Comparison of ENCODE assay signal across 8 mouse cellular contexts in genomic region chr7:31168412-31168811, GRCm38 (mm10). TPM values are rescaled to one million over a fixed set of nuclear protein-coding genes. Genes with fewer than 3 reads are reported as not detected.
DNase-seq lines count a peak whose midpoint lies in the region; ATAC-seq lines count a peak whose summit lies in the region.

No protein-coding gene starts in this region.

- H3K4me2 ChIP-seq in heart, embryonic 13.5 days: no peak overlapping the region
- no peak overlapping the region for H3K4me2 ChIP-seq in liver, embryonic 11.5 days
- H3K4me2 ChIP-seq in forebrain, embryonic 15.5 days (replicated peaks): no peak overlapping the region

- H3K27me3 ChIP-seq in heart, embryonic 13.5 days (replicated peaks): no peaks in the 10 kb centered on the region
- no peaks in the 10 kb centered on the region for H3K27me3 ChIP-seq in liver, embryonic 11.5 days (replicated peaks; ENCODE audit: control insufficient read depth, insufficient read depth, low read length)
- no peaks in the 10 kb centered on the region for H3K27me3 ChIP-seq in forebrain, embryonic 15.5 days

- H3K4me1 ChIP-seq in heart, embryonic 13.5 days: no peaks in the 10 kb centered on the region
- H3K4me1 ChIP-seq in liver, embryonic 11.5 days (replicated peaks; ENCODE audit: control insufficient read depth, insufficient read depth, low read length): no peaks in the 10 kb centered on the region
- no peaks in the 10 kb centered on the region for H3K4me1 ChIP-seq in forebrain, embryonic 15.5 days

- no peak for ATAC-seq in heart, embryonic 13.5 days (ENCODE audit: extremely low read depth, insufficient number of reproducible peaks, low FRiP score, low TSS enrichment)
- ATAC-seq in liver, embryonic 11.5 days (replicated peaks; ENCODE audit: low FRiP score): peak; percentile 71
- ATAC-seq in forebrain, embryonic 15.5 days (replicated peaks): no peak
- ATAC-seq in frontal cortex, adult (ENCODE audit: low TSS enrichment): no peak

- DNase-seq in adrenal gland, postnatal 10 days: peak; percentile 19
- no peak for DNase-seq in adrenal gland, postnatal 25 days
- DNase-seq in liver, embryonic 11.5 days (ENCODE audit: low spot score): no peak
- peak; percentile 64 to 74 for DNase-seq in natural killer cell, adult 2 months (ENCODE audit: low spot score in 2 of 2)
- DNase-seq in neural tube, embryonic 10.5 days (ENCODE audit: extremely low spot score, low spot score): no peak

- no peaks in the 10 kb centered on the region for H3K36me3 ChIP-seq in heart, embryonic 13.5 days
- no peaks in the 10 kb centered on the region for H3K36me3 ChIP-seq in liver, embryonic 11.5 days (ENCODE audit: control insufficient read depth, insufficient read depth, low read length)
- no peaks in the 10 kb centered on the region for H3K36me3 ChIP-seq in forebrain, embryonic 15.5 days

- no peak overlapping the region for H3K9ac ChIP-seq in heart, embryonic 13.5 days
- no peak overlapping the region for H3K9ac ChIP-seq in liver, embryonic 11.5 days (ENCODE audit: low read depth, low read length)
- no peak overlapping the region for H3K9ac ChIP-seq in forebrain, embryonic 15.5 days (replicated peaks)

- peak overlapping the region; percentile 53 for H3K27ac ChIP-seq in heart, embryonic 13.5 days (replicated peaks)
- no peak overlapping the region for H3K27ac ChIP-seq in liver, embryonic 11.5 days (ENCODE audit: low read depth, low read length)
- no peak overlapping the region for H3K27ac ChIP-seq in forebrain, embryonic 15.5 days (replicated peaks)

- H3K9me3 ChIP-seq in heart, embryonic 13.5 days: 0 out of 2 replicates have a peak, but pooled peaks cover 8% of the 10 kb centered on the region
- H3K9me3 ChIP-seq in liver, embryonic 11.5 days (ENCODE audit: control insufficient read depth, low read length): no peaks in the 10 kb centered on the region
- H3K9me3 ChIP-seq in forebrain, embryonic 15.5 days: no peaks in the 10 kb centered on the region

- no peak overlapping the region for H3K4me3 ChIP-seq in heart, embryonic 13.5 days
- no peak overlapping the region for H3K4me3 ChIP-seq in liver, embryonic 11.5 days (ENCODE audit: low read depth, low read length)
- H3K4me3 ChIP-seq in forebrain, embryonic 15.5 days: no peak overlapping the region

- WGBS in heart, embryonic 13.5 days: 29% methylated on average over 8 of the region's 8 CpGs
- 19% methylated on average over 8 of the region's 8 CpGs for WGBS in liver, embryonic 11.5 days
- WGBS in forebrain, embryonic 15.5 days: 76% methylated on average over 8 of the region's 8 CpGs

RNA-seq across cellular contexts. Expression of gene Gramd1a, which starts 12.7 kb away (rescaled TPM):
- total RNA-seq in adrenal gland, postnatal 10 days (2021): 10 to 100 TPM; 39.4 to 60.0 TPM
- 42.9 and 50.5 TPM in 2 replicates for total RNA-seq in adrenal gland, postnatal 25 days (2021)
- polyA plus RNA-seq in heart, embryonic 13.5 days (2015; fragmentation: Nextera tagmentation; extraction: Ambion mirVana): 50.3 and 51.8 TPM in 2 replicates
- 40.9 and 47.6 TPM in 2 replicates for polyA plus RNA-seq in liver, embryonic 11.5 days (2014; fragmentation: Nextera tagmentation; extraction: Ambion mirVana)
- polyA plus RNA-seq in forebrain, embryonic 15.5 days (2015; fragmentation: Nextera tagmentation; extraction: Ambion mirVana): 246 TPM in 2 replicates

RNA-seq across cellular contexts. Expression of gene Scn1b, which starts 41.6 kb away (rescaled TPM):
- 10 to 100 TPM; 15.7 to 39.2 TPM for total RNA-seq in adrenal gland, postnatal 10 days (2021)
- total RNA-seq in adrenal gland, postnatal 25 days (2021): 10.1 and 11.3 TPM in 2 replicates
- polyA plus RNA-seq in heart, embryonic 13.5 days (2015; fragmentation: Nextera tagmentation; extraction: Ambion mirVana): 2.5 and 3.1 TPM in 2 replicates
- 0.57 and 1.0 TPM in 2 replicates for polyA plus RNA-seq in liver, embryonic 11.5 days (2014; fragmentation: Nextera tagmentation; extraction: Ambion mirVana)
- 4.3 and 4.4 TPM in 2 replicates for polyA plus RNA-seq in forebrain, embryonic 15.5 days (2015; fragmentation: Nextera tagmentation; extraction: Ambion mirVana)

RNA-seq across cellular contexts. Expression of gene Hpn, which starts 53.3 kb away (rescaled TPM):
- total RNA-seq in adrenal gland, postnatal 10 days (2021): 10 to 100 TPM; 25.1 to 65.2 TPM
- total RNA-seq in adrenal gland, postnatal 25 days (2021): 1.4 and 4.5 TPM in 2 replicates
- polyA plus RNA-seq in heart, embryonic 13.5 days (2015; fragmentation: Nextera tagmentation; extraction: Ambion mirVana): 2.4 and 3.6 TPM in 2 replicates
- 36.6 and 38.3 TPM in 2 replicates for polyA plus RNA-seq in liver, embryonic 11.5 days (2014; fragmentation: Nextera tagmentation; extraction: Ambion mirVana)
- polyA plus RNA-seq in forebrain, embryonic 15.5 days (2015; fragmentation: Nextera tagmentation; extraction: Ambion mirVana): 0.36 TPM in 1 of 2 replicates, not detected in the other

Comparison
In these comparisons a context has a peak if more than half of its experiments do, and no peak if none do; other contexts are left out.
1. DNase-seq: peak in adrenal gland, postnatal 10 days (single experiment) and natural killer cell, adult 2 months (2 of 2); none in adrenal gland, postnatal 25 days (single experiment), liver, embryonic 11.5 days (single experiment) and neural tube, embryonic 10.5 days (single experiment).